Mouse (Mus musculus): ENCODE data around the gene Gm4756. TPM values are rescaled to one million over a fixed set of nuclear protein-coding genes. Genes with fewer than 3 reads are reported as not detected.

The Gm4756 gene
- total RNA-seq, 2 experiments from 2014 or later: not detected

Other genes with a start within 250 kb of the Gm4756 start
- 1 to 10 TPM; 6.0 to 7.1 TPM for gene Rtn1, start 240.6 kb downstream of the Gm4756 start, total RNA-seq (2021)
- under 1 TPM in 1 of 2 experiments, not detected in 1; 0.16 TPM for gene Lrrc9, start 207.8 kb downstream of the Gm4756 start, total RNA-seq (2021)
- 1 to 10 TPM; 2.8 to 3.9 TPM for gene Pcnx4, start 113.3 kb downstream of the Gm4756 start, total RNA-seq (2021)
- 10 to 100 TPM; 29.9 to 35.9 TPM for gene Dhrs7, start 15.2 kb upstream of the Gm4756 start, total RNA-seq (2021)
- gene Ppm1a, start 107.8 kb upstream of the Gm4756 start, total RNA-seq (2021): 100 to 1,000 TPM; 185 to 193 TPM

Measured in gastrocnemius, postnatal 10 days (tissue).